Mouse (Mus musculus) intestine, embryonic 15.5 days (tissue): Measurements from ENCODE around the gene Gucy2d. TPM values are rescaled to one million over a fixed set of nuclear protein-coding genes. Genes with fewer than 3 reads are reported as not detected.
A peak's percentile ranks its signal among the peaks of the same experiment; 100 is the strongest.

Experiments used
- ATAC-seq: fragments of 200-750 bp; cut with Nextera tagmentation; 2 replicates; pipeline ENCODE4 v1.8.0; 2017; ENCODE audit warnings: moderate TSS enrichment, moderate library complexity
- H3K27ac ChIP-seq: fragments of 300-500 bp; sonication (generic); 2 replicates; pipeline ENCODE4 v1.5.1; 2015; ENCODE audit warnings: mild to moderate bottlenecking, inconsistent platforms
- H3K27me3 ChIP-seq: fragments of 300-500 bp; sonication (generic); replicated peaks from 2 replicates; pipeline ENCODE4 v1.6.1; 2015; ENCODE audit warnings: inconsistent platforms
- H3K36me3 ChIP-seq: fragments of 300-500 bp; sonication (generic); 2 replicates; pipeline ENCODE4 v1.6.1; 2015; ENCODE audit warnings: inconsistent platforms
- H3K4me1 ChIP-seq: fragments of 300-500 bp; sonication (generic); replicated peaks from 2 replicates; pipeline ENCODE4 v1.6.1; 2015; ENCODE audit warnings: inconsistent platforms
- H3K4me2 ChIP-seq: fragments of 300-500 bp; sonication (generic); replicated peaks from 2 replicates; pipeline ENCODE4 v1.6.1; 2015; ENCODE audit warnings: mild to moderate bottlenecking, inconsistent platforms
- H3K4me3 ChIP-seq: fragments of 300-500 bp; sonication (generic); replicated peaks from 2 replicates; pipeline ENCODE4 v1.5.1; 2015; ENCODE audit warnings: inconsistent platforms
- H3K9ac ChIP-seq: fragments of 300-500 bp; sonication (generic); 2 replicates; pipeline ENCODE4 v1.6.1; 2015; ENCODE audit warnings: inconsistent platforms
- H3K9me3 ChIP-seq: fragments of 300-500 bp; sonication (generic); 2 replicates; pipeline ENCODE4 v1.6.1; 2016; ENCODE audit warnings: inconsistent platforms
- WGBS: fragments of 180-500 bp; shearing (Covaris S2); methylation state at CpG from one replicate; pipeline ENCODE4 v1.1.7; 2015; 5-methylcytosine and 5-hydroxymethylcytosine counted together
- polyA plus RNA-seq: library from polyadenylated mRNA; unstranded; fragments of >200 nt; fragmentation: Nextera tagmentation; extraction: Ambion mirVana; gene quantifications from 2 replicates; pipeline ENCODE4 v1.2.1, GENCODE M21; 2015

Gucy2d gene
- polyA plus RNA-seq, 1 experiment from 2014 or later: 0.68 TPM

- no peaks in the 10 kb centered on the region for H3K9me3 ChIP-seq
- H3K4me1 ChIP-seq: peaks cover 31% of the 10 kb centered on the region
- no peak overlapping the region for H3K9ac ChIP-seq
- H3K4me2 ChIP-seq: no peak overlapping the region
- no peak overlapping the region for H3K4me3 ChIP-seq
- peak overlapping the region; percentile 92 for H3K27ac ChIP-seq
- WGBS: 18% methylated on average over 3 of the region's 3 CpGs
- ATAC-seq: no peak
- no peaks in the 10 kb centered on the region for H3K36me3 ChIP-seq
- H3K27me3 ChIP-seq: no peaks in the 10 kb centered on the region
Observed at GRCm38 (mm10) chr7:98505664-98506063, 65.4 kb downstream of the Gucy2d start.

- ATAC-seq: no peak
- H3K9ac ChIP-seq: no peak overlapping the region
- no peaks in the 10 kb centered on the region for H3K27me3 ChIP-seq
- no peaks in the 10 kb centered on the region for H3K9me3 ChIP-seq
- H3K4me3 ChIP-seq: no peak overlapping the region
- H3K27ac ChIP-seq: peak overlapping the region; percentile 30
- H3K36me3 ChIP-seq: no peaks in the 10 kb centered on the region
- H3K4me2 ChIP-seq: no peak overlapping the region
- 0 out of 2 replicates have a peak, but pooled peaks cover 2% of the 10 kb centered on the region for H3K4me1 ChIP-seq
- WGBS: 62% methylated on average over 15 of the region's 15 CpGs
Observed at GRCm38 (mm10) chr7:98510961-98511958, 71.0 kb downstream of the Gucy2d start.

GRCm38 (mm10) chr7:98513251-98513650, 73.0 kb downstream of the Gucy2d start:
- Histone ChIP-seq H3K27me3 (no peaks in the 10 kb centered on the region), H3K9me3 (no peaks in the 10 kb centered on the region), H3K4me2 (no peak overlapping the region), H3K27ac (no peak overlapping the region), H3K9ac (no peak overlapping the region), H3K4me3 (no peak overlapping the region), H3K36me3 (no peaks in the 10 kb centered on the region), H3K4me1 (0 out of 2 replicates have a peak, but pooled peaks cover 2% of the 10 kb centered on the region)
- WGBS: 74% methylated on average over 3 of the region's 3 CpGs
- no peak for ATAC-seq

- ATAC-seq: no peak
- H3K4me1 ChIP-seq: peaks cover 27% of the 10 kb centered on the region
- H3K27ac ChIP-seq: 0 out of 2 replicates have a peak overlapping the region, but pooled peaks have one; percentile 15
- H3K27me3 ChIP-seq: no peaks in the 10 kb centered on the region
- H3K36me3 ChIP-seq: no peaks in the 10 kb centered on the region
- no peak overlapping the region for H3K4me2 ChIP-seq
- no peak overlapping the region for H3K9ac ChIP-seq
- H3K4me3 ChIP-seq: no peak overlapping the region
- no peaks in the 10 kb centered on the region for H3K9me3 ChIP-seq
- WGBS: 79% methylated on average over 5 of the region's 5 CpGs
Observed at GRCm38 (mm10) chr7:98522576-98522975, 82.4 kb downstream of the Gucy2d start.

GRCm38 (mm10) chr7:98523070-98523812, 83.0 kb downstream of the Gucy2d start:
- peak; percentile 39; the same call in 1 of the 2 replicates for ATAC-seq
- H3K27me3 ChIP-seq: no peaks in the 10 kb centered on the region
- WGBS: 65% methylated on average over 8 of the region's 8 CpGs
- no peak overlapping the region for H3K9ac ChIP-seq
- H3K27ac ChIP-seq: peak overlapping the region; percentile 84
- no peak overlapping the region for H3K4me2 ChIP-seq
- no peaks in the 10 kb centered on the region for H3K36me3 ChIP-seq
- H3K4me1 ChIP-seq: peaks cover 27% of the 10 kb centered on the region
- H3K4me3 ChIP-seq: no peak overlapping the region
- no peaks in the 10 kb centered on the region for H3K9me3 ChIP-seq

DNA sequence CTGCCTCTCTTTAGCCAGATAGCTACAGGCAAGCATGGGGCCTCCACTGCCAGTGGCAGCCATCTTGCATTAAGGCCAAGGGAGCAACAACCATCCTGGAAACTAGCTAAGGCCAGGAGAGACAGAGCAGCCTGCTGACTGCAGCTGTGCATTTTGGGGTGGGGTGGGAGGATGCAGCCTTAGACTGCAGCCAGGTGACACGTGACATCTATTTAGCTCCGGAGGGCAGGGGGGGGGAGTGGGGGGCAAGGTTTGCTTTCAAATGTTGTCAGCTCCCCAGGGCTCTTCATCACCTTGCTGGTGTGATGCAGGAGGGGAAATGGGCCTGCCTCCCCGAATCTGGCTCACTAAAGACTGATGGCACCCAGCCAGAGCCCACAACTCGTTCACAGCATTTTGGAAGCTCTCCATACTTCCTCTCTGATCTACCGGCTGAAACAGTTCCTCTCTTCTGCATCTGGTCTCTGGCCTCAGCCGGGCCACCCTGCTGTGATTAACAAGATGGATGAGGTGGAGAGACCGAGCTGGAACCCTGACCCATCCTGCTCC, 83.7 kb downstream of the Gucy2d start:
- Histone ChIP-seq H3K4me1 (peaks cover 27% of the 10 kb centered on the region), H3K4me2 (0 out of 2 replicates have a peak overlapping the region, but pooled peaks have one; percentile 6), H3K4me3 (no peak overlapping the region), H3K9ac (no peak overlapping the region), H3K9me3 (no peaks in the 10 kb centered on the region), H3K27ac (peak overlapping the region; percentile 84), H3K36me3 (no peaks in the 10 kb centered on the region), H3K27me3 (no peaks in the 10 kb centered on the region)
- WGBS: 13% methylated on average over 7 of the region's 7 CpGs
- peak; percentile 75 for ATAC-seq

- Histone ChIP-seq H3K27me3 (no peaks in the 10 kb centered on the region), H3K4me1 (peaks cover 27% of the 10 kb centered on the region), H3K4me2 (0 out of 2 replicates have a peak overlapping the region, but pooled peaks have one; percentile 6), H3K9ac (no peak overlapping the region), H3K27ac (peak overlapping the region; percentile 84), H3K9me3 (no peaks in the 10 kb centered on the region), H3K36me3 (no peaks in the 10 kb centered on the region), H3K4me3 (no peak overlapping the region)
- no peak for ATAC-seq
- WGBS: 39% methylated on average over 6 of the region's 6 CpGs
Observed at GRCm38 (mm10) chr7:98524401-98524800, 84.2 kb downstream of the Gucy2d start.

GRCm38 (mm10) chr7:98524869-98525699, 84.9 kb downstream of the Gucy2d start:
- Histone ChIP-seq H3K9ac (no peak overlapping the region), H3K4me1 (peaks cover 27% of the 10 kb centered on the region), H3K36me3 (no peaks in the 10 kb centered on the region), H3K27me3 (no peaks in the 10 kb centered on the region), H3K4me2 (no peak overlapping the region), H3K9me3 (no peaks in the 10 kb centered on the region), H3K27ac (peak overlapping the region; percentile 84), H3K4me3 (no peak overlapping the region)
- WGBS: 69% methylated on average over 6 of the region's 6 CpGs
- ATAC-seq: no peak

Other genes with a start within 250 kb of the Gucy2d start
- 0.05 and 0.06 TPM in 2 replicates for gene B3gnt6, start 240.9 kb upstream of the Gucy2d start, polyA plus RNA-seq
- 20.0 and 20.5 TPM in 2 replicates for gene Acer3, start 119.2 kb upstream of the Gucy2d start, polyA plus RNA-seq
- 8.2 and 8.8 TPM in 2 replicates for gene Tsku, start 79.1 kb upstream of the Gucy2d start, polyA plus RNA-seq
- 12.4 and 12.5 TPM in 2 replicates for gene Lrrc32, start 48.9 kb downstream of the Gucy2d start, polyA plus RNA-seq
- 15.7 and 19.6 TPM in 2 replicates for gene Emsy, start 216.4 kb downstream of the Gucy2d start, polyA plus RNA-seq